Mouse (Mus musculus): ENCODE measurements around the gene Gm13420. TPM values are rescaled to one million over a fixed set of nuclear protein-coding genes. Genes with fewer than 3 reads are reported as not detected.

Gm13420 gene
- polyA plus RNA-seq, 1 experiment from 2014 or later = not detected

DNA sequence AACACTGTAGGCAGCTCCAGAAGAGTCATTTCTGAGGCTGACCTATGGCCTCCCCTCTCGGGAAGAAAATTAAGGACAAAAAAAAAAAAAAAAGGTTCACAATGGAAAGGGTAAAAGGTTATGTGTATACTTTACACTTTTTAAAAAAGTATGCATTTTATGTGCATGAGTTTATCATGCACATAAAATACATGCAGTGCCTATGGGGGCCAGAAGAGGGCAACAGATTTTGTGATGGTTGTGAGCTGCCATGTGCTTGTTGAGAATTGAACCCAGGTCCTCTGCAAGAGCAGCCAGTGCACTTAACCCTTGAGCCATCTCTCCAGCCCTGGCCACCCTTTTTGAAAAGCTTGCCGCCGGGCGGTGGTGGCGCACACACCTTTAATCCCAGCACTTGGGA lies 3.6 kb downstream of the Gm13420 start:
- H3K4me3 ChIP-seq (ENCODE audit: low read depth, low read length) = peak overlapping the region; percentile 48; the same call in 1 of the 2 replicates
- no peak overlapping the region for H3K9ac ChIP-seq (ENCODE audit: low read depth, low read length)
- 50% methylated on average over 5 of the region's 5 CpGs for WGBS (ENCODE audit: insufficient replicate concordance)
- no peaks in the 10 kb centered on the region for H3K36me3 ChIP-seq (ENCODE audit: control insufficient read depth, insufficient read depth, low read length)
- peaks cover 2% of the 10 kb centered on the region; the same call in 1 of the 2 replicates for H3K4me1 ChIP-seq (ENCODE audit: control insufficient read depth, insufficient read depth, low read length)
- H3K27ac ChIP-seq (ENCODE audit: low read depth, low read length) = no peak overlapping the region
- H3K27me3 ChIP-seq (ENCODE audit: control insufficient read depth, insufficient read depth, low read length) = peaks cover 63% of the 10 kb centered on the region
- no peaks in the 10 kb centered on the region for H3K9me3 ChIP-seq (replicated peaks; ENCODE audit: control insufficient read depth, low read length)
- H3K4me2 ChIP-seq = peak overlapping the region; percentile 86
- no peak for ATAC-seq (replicated peaks; ENCODE audit: insufficient number of reproducible peaks, low FRiP score, low TSS enrichment)

GRCm38 (mm10) chr2:29747188-29747782 lies 4.2 kb downstream of the Gm13420 start:
- 2% methylated on average over 47 of the region's 50 CpGs for WGBS (ENCODE audit: insufficient replicate concordance)
- H3K4me3 ChIP-seq (ENCODE audit: low read depth, low read length) = peak overlapping the region; percentile 48
- H3K9ac ChIP-seq (ENCODE audit: low read depth, low read length) = peak overlapping the region; percentile 63
- H3K27me3 ChIP-seq (ENCODE audit: control insufficient read depth, insufficient read depth, low read length) = peaks cover 58% of the 10 kb centered on the region
- H3K36me3 ChIP-seq (ENCODE audit: control insufficient read depth, insufficient read depth, low read length) = no peaks in the 10 kb centered on the region
- no peak overlapping the region for H3K27ac ChIP-seq (ENCODE audit: low read depth, low read length)
- peaks cover 2% of the 10 kb centered on the region; the same call in 1 of the 2 replicates for H3K4me1 ChIP-seq (ENCODE audit: control insufficient read depth, insufficient read depth, low read length)
- H3K9me3 ChIP-seq (replicated peaks; ENCODE audit: control insufficient read depth, low read length) = no peaks in the 10 kb centered on the region
- ATAC-seq (replicated peaks; ENCODE audit: insufficient number of reproducible peaks, low FRiP score, low TSS enrichment) = no peak
- H3K4me2 ChIP-seq = peak overlapping the region; percentile 86

DNA sequence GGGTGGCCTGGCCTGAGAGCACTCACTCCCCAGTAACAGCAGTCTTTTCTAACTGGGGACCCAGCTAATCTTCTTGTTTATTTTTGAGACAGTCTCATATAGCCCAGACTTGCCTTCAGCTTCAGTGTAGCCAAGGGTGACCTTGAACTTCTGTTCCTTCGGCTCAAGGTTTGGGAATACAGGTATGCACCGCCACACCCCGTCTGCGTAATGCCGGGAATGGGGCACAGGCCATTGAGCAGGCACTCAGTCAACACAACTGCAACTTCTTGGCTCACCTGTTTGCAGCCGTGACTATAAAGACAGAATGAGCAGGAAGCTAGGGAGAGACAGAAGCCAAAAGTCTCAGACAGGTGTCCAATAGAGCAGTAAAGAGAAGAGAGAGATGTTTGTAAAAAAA lies 7.2 kb downstream of the Gm13420 start:
- ATAC-seq (replicated peaks; ENCODE audit: insufficient number of reproducible peaks, low FRiP score, low TSS enrichment) = no peak
- no peaks in the 10 kb centered on the region for H3K9me3 ChIP-seq (replicated peaks; ENCODE audit: control insufficient read depth, low read length)
- WGBS (ENCODE audit: insufficient replicate concordance) = 84% methylated on average over 6 of the region's 6 CpGs
- no peak overlapping the region for H3K9ac ChIP-seq (ENCODE audit: low read depth, low read length)
- peaks cover 31% of the 10 kb centered on the region for H3K27me3 ChIP-seq (ENCODE audit: control insufficient read depth, insufficient read depth, low read length)
- no peak overlapping the region for H3K4me2 ChIP-seq
- H3K4me1 ChIP-seq (ENCODE audit: control insufficient read depth, insufficient read depth, low read length) = no peaks in the 10 kb centered on the region; the same call in 1 of the 2 replicates
- H3K4me3 ChIP-seq (ENCODE audit: low read depth, low read length) = no peak overlapping the region
- no peaks in the 10 kb centered on the region for H3K36me3 ChIP-seq (ENCODE audit: control insufficient read depth, insufficient read depth, low read length)
- H3K27ac ChIP-seq (ENCODE audit: low read depth, low read length) = no peak overlapping the region

GRCm38 (mm10) chr2:29741207-29741606 lies 10.3 kb downstream of the Gm13420 start:
- Histone ChIP-seq H3K36me3 (ENCODE audit: control insufficient read depth, insufficient read depth, low read length) (peaks cover 5% of the 10 kb centered on the region; the same call in 1 of the 2 replicates), H3K27ac (ENCODE audit: low read depth, low read length) (no peak overlapping the region), H3K4me1 (ENCODE audit: control insufficient read depth, insufficient read depth, low read length) (no peaks in the 10 kb centered on the region), H3K27me3 (ENCODE audit: control insufficient read depth, insufficient read depth, low read length) (peaks cover 8% of the 10 kb centered on the region), H3K4me3 (ENCODE audit: low read depth, low read length) (no peak overlapping the region), H3K9ac (ENCODE audit: low read depth, low read length) (no peak overlapping the region), H3K4me2 (no peak overlapping the region), H3K9me3 (replicated peaks; ENCODE audit: control insufficient read depth, low read length) (no peaks in the 10 kb centered on the region)
- WGBS (ENCODE audit: insufficient replicate concordance) = 90% methylated on average over 6 of the region's 6 CpGs
- ATAC-seq (replicated peaks; ENCODE audit: insufficient number of reproducible peaks, low FRiP score, low TSS enrichment) = no peak

DNA sequence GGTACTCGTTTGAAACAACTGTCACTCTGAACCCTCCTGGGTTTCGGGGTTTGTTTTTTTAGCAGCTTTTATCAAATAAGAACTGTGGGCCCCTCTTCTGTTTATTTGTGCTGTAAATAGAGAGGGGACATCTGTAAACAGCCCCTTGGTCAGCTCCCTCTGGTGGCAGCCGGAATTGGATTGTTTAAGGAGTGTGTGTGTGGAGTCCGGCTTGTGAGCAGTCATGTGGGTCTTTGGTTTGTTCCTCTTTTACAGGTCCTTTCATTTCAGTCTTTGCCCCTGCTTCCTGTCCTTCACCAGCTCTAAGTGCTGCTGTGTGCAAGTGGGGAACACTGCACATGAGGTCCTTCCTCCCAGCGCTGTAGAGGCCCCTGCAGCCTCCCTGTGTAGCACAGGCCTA lies 12.1 kb downstream of the Gm13420 start:
- Histone ChIP-seq H3K4me3 (ENCODE audit: low read depth, low read length) (no peak overlapping the region), H3K27me3 (ENCODE audit: control insufficient read depth, insufficient read depth, low read length) (no peaks in the 10 kb centered on the region), H3K27ac (ENCODE audit: low read depth, low read length) (no peak overlapping the region), H3K9me3 (replicated peaks; ENCODE audit: control insufficient read depth, low read length) (no peaks in the 10 kb centered on the region), H3K36me3 (ENCODE audit: control insufficient read depth, insufficient read depth, low read length) (peaks cover 13% of the 10 kb centered on the region), H3K9ac (ENCODE audit: low read depth, low read length) (no peak overlapping the region), H3K4me1 (ENCODE audit: control insufficient read depth, insufficient read depth, low read length) (no peaks in the 10 kb centered on the region), H3K4me2 (no peak overlapping the region)
- ATAC-seq (replicated peaks; ENCODE audit: insufficient number of reproducible peaks, low FRiP score, low TSS enrichment) = no peak
- WGBS (ENCODE audit: insufficient replicate concordance) = 55% methylated on average over 5 of the region's 5 CpGs

DNA sequence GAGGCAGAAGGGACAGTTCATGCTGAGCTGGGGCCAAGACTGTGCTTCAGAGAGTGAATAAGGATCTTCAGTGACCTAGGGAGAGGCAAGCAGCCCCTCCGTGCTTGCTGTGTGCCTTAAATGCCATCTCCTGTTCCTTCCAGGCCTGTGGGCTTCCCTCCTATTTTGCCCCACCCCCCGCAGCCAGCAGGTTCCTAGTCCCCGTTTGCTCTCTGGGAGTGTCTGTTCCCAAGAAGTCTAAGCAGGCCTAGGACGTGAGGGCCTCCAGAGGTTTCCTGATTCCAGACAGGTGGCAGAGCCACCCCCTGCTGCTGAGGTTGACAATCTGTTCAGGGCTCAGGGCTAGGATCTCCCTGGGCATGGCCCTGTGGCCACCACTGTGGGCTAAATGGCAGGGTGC lies 12.7 kb downstream of the Gm13420 start:
- Histone ChIP-seq H3K9ac (ENCODE audit: low read depth, low read length) (no peak overlapping the region), H3K4me2 (no peak overlapping the region), H3K27ac (ENCODE audit: low read depth, low read length) (no peak overlapping the region), H3K4me1 (ENCODE audit: control insufficient read depth, insufficient read depth, low read length) (no peaks in the 10 kb centered on the region), H3K9me3 (replicated peaks; ENCODE audit: control insufficient read depth, low read length) (no peaks in the 10 kb centered on the region), H3K27me3 (ENCODE audit: control insufficient read depth, insufficient read depth, low read length) (no peaks in the 10 kb centered on the region), H3K36me3 (ENCODE audit: control insufficient read depth, insufficient read depth, low read length) (peaks cover 15% of the 10 kb centered on the region), H3K4me3 (ENCODE audit: low read depth, low read length) (no peak overlapping the region)
- ATAC-seq (replicated peaks; ENCODE audit: insufficient number of reproducible peaks, low FRiP score, low TSS enrichment) = no peak
- 46% methylated on average over 4 of the region's 4 CpGs for WGBS (ENCODE audit: insufficient replicate concordance)

- Histone ChIP-seq H3K36me3 (ENCODE audit: control insufficient read depth, insufficient read depth, low read length) (peaks cover 21% of the 10 kb centered on the region), H3K27me3 (ENCODE audit: control insufficient read depth, insufficient read depth, low read length) (no peaks in the 10 kb centered on the region), H3K4me3 (ENCODE audit: low read depth, low read length) (no peak overlapping the region), H3K27ac (ENCODE audit: low read depth, low read length) (peak overlapping the region; percentile 30; the same call in 1 of the 2 replicates), H3K9me3 (replicated peaks; ENCODE audit: control insufficient read depth, low read length) (no peaks in the 10 kb centered on the region), H3K4me2 (no peak overlapping the region), H3K9ac (ENCODE audit: low read depth, low read length) (no peak overlapping the region), H3K4me1 (ENCODE audit: control insufficient read depth, insufficient read depth, low read length) (no peaks in the 10 kb centered on the region)
- ATAC-seq (replicated peaks; ENCODE audit: insufficient number of reproducible peaks, low FRiP score, low TSS enrichment) = peak; percentile 49; the same call in 1 of the 2 replicates
- 69% methylated on average over 12 of the region's 12 CpGs for WGBS (ENCODE audit: insufficient replicate concordance)
These were observed 14.1 kb downstream of the Gm13420 start for GRCm38 (mm10) chr2:29737209-29737925.

- ATAC-seq (replicated peaks; ENCODE audit: insufficient number of reproducible peaks, low FRiP score, low TSS enrichment) = no peak
- no peak overlapping the region for H3K27ac ChIP-seq (ENCODE audit: low read depth, low read length)
- H3K4me1 ChIP-seq (ENCODE audit: control insufficient read depth, insufficient read depth, low read length) = no peaks in the 10 kb centered on the region
- H3K36me3 ChIP-seq (ENCODE audit: control insufficient read depth, insufficient read depth, low read length) = peaks cover 21% of the 10 kb centered on the region
- no peaks in the 10 kb centered on the region for H3K27me3 ChIP-seq (ENCODE audit: control insufficient read depth, insufficient read depth, low read length)
- no peak overlapping the region for H3K4me3 ChIP-seq (ENCODE audit: low read depth, low read length)
- H3K4me2 ChIP-seq = no peak overlapping the region
- no peaks in the 10 kb centered on the region for H3K9me3 ChIP-seq (replicated peaks; ENCODE audit: control insufficient read depth, low read length)
- 91% methylated on average over 12 of the region's 12 CpGs for WGBS (ENCODE audit: insufficient replicate concordance)
- no peak overlapping the region for H3K9ac ChIP-seq (ENCODE audit: low read depth, low read length)
These were observed 15.8 kb downstream of the Gm13420 start for GRCm38 (mm10) chr2:29735708-29736107.
